Mouse (Mus musculus): ENCODE results near the gene Atp5f1.

DNA sequence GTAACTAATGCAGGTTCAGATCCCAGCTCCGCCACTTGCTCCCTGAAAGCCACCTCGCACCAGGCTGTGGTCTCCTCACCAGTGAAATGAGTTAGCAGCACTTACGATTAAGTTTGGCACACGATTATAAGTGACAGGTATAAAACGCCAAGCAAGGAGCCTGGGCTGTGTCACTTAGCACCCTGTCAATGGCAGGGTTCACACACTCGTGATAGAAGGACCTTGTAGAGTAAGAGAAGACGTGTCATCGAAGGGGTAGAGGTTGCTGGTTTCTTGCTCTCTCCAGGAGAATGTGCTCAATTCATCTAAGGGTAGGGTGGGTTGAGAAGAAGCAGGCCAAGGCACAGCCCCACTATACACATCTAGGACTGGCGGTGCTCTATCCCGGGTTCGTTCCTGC, 61.0 kb downstream of the Atp5f1 start:
- TF ChIP-seq CTCF (IDR thresholded peaks at IDR 0.05; ENCODE audit: control insufficient read depth, insufficient read depth, insufficient replicate concordance, low read depth, low read length) (no peak), POLR2A (IDR thresholded peaks at IDR 0.05; ENCODE audit: control insufficient read depth, low read depth, low read length) (no peak)

Data from testis, adult 2 months (tissue).